Mouse (Mus musculus): Measurements from ENCODE around the gene Camkk1. TPM values are rescaled to one million over a fixed set of nuclear protein-coding genes. Genes with fewer than 3 reads are reported as not detected.

The Camkk1 gene
- 4.4 TPM for total RNA-seq (2023)

GRCm38 (mm10) chr11:73018471-73019146 lies at the start of gene Camkk1:
Camkk1 (plus strand) TSS chr11:73019008.

GRCm38 (mm10) chr11:72998771-72999170 lies 20.0 kb upstream of the Camkk1 start, which contains the start of gene P2rx1:
P2rx1 (plus strand) TSS chr11:72999103.

DNA sequence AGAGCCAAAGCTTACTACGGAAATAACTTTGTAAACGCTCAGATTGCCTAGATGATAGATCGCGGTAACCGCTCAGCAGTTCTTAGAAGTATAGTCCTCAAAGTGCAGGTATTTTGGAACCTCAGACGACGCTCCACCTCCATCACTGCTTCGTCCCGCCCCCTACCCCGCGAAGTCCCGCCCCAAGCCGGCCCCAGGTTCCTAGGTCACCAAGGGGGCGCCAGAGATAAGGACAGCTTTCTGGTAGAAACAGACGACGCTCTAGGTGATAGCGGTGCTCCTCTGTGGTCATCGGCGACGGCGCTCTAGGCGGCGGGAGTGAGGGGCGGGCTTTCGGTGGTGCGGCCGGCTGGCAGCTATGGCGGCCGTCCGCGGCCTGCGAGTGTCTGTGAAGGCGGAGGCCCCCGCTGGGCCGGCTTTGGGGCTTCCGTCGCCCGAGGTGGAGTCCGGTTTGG lies 28.8 kb downstream of the Camkk1 start, which contains the start of gene Ncbp3:
Gene Ncbp3, plus strand, starts transcription at position 242 of the 455 bp plus-strand sequence.

GRCm38 (mm10) chr11:73090283-73090682 lies 71.5 kb downstream of the Camkk1 start, which contains the start of gene Itgae:
Itgae (plus strand) TSS chr11:73090583.

Other genes with a start within 250 kb of the Camkk1 start
- gene Cyb5d2, start 222.9 kb upstream of the Camkk1 start, total RNA-seq (2023): 5.9 TPM
- gene Zzef1, start 222.8 kb upstream of the Camkk1 start, total RNA-seq (2023): 89.2 TPM
- 253 TPM for gene Atp2a3, start 57.8 kb upstream of the Camkk1 start, total RNA-seq (2023)
- gene P2rx1, start 19.9 kb upstream of the Camkk1 start, total RNA-seq (2023): 1.4 TPM
- gene Ncbp3, start 28.8 kb downstream of the Camkk1 start, total RNA-seq (2023): 24.5 TPM
- 1.4 TPM for gene Itgae, start 71.6 kb downstream of the Camkk1 start, total RNA-seq (2023)
- 1.4 TPM for gene Haspin, start 119.3 kb downstream of the Camkk1 start, total RNA-seq (2023)
- not detected for gene P2rx5, start 141.4 kb downstream of the Camkk1 start, total RNA-seq (2023)
- 53.4 TPM for gene Emc6, start 158.0 kb downstream of the Camkk1 start, total RNA-seq (2023)
- gene Tax1bp3, start 158.1 kb downstream of the Camkk1 start, total RNA-seq (2023): 8.2 TPM
- 17.3 TPM for gene Ctns, start 180.0 kb downstream of the Camkk1 start, total RNA-seq (2023)
- gene Shpk, start 180.5 kb downstream of the Camkk1 start, total RNA-seq (2023): 6.1 TPM
- gene Trpv1, start 215.3 kb downstream of the Camkk1 start, total RNA-seq (2023): not detected
- gene Trpv3, start 248.4 kb downstream of the Camkk1 start, total RNA-seq (2023): not detected

Measured in CD4-positive naive resting alpha-beta T cell, adult 57 days (primary cell).